Mouse (Mus musculus) cerebellum, adult 11-12 months (tissue): Measurements from ENCODE around the gene Olfr492.

Source experiments
- DNase-seq: peaks from one replicate; pipeline ENCODE4 v3.0.0; 2022

Olfr492 gene

DNA sequence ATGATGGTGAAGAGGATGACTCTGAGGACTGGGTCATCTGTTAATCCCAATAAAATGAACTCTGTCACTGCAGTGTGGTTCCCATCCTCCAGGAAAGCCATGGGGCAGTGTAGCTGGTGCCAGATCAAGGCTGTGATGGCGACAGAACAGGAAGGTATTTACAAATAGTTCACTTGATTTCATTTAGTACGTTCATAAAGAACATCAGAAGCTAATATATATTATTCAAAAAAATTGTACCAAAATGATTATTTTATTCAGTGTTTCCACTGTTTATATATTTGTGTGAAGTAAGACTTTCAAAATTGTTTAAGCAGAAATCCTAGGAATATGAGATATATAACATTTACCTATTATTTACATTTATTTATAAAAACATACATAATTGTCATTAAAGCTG lies at the start of gene Olfr492:
Olfr492 (minus strand) TSS at position 101 of the 400 bp plus-strand sequence.
- no peak for DNase-seq

DNA sequence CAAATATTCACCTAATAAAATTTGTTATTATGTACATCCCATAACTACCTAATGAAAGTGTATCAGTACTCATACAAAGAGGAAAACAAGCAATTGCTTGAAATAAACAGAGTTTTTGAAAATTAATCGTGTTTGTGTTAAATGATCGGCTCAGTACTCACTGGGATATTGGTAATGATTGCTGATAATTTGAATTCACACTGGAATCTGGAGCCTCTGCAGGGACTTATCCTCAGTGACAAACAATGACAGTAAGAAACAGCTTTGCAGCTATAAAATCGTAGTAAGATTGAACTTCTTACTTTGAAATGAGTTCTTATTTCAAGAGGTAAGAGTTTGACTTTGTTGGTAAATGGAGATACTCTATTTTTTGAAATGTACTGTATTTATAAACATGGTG lies 41.6 kb upstream of the Olfr492 start, which contains the start of gene Olfr494:
Olfr494 (plus strand) TSS at position 301 of the 400 bp plus-strand sequence.
- no peak for DNase-seq

DNA sequence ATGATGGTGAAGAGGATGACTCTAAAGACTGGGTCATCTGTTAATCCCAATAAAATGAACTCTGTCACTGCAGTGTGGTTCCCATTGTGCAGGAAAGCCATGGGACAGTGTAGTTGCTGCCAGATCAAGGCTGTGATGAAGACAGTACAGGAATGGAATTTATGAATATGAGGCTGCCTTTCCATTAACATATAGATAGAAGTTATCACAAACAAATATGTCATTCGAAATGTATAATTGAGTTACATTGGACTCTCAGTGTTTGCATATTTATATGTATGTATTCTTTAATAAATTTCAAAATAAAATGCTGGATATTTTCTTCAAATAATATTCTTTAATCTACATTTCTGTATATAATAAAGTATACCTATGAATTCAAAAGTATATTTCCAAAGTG lies 23.4 kb upstream of the Olfr492 start, which contains the start of gene Olfr493:
Olfr493 (minus strand) TSS at position 101 of the 400 bp plus-strand sequence.
- DNase-seq: no peak

DNA sequence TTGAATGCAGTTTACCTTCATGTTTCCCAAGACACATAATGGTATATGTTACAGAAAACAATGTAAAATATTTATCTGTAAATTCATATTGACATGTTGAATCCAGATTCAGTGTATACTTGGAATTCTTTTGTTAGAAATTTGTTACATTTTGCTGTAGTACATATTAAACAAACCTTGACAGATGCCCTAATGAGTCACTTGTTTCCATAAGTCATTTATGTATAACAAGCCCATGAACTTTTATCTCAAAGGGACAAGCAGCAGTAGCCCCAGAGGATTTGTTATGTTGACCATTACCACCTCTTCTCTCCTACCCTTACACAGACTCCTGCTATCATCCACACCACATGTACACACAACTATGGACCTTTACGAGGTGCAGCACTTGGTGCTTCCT lies 10.3 kb downstream of the Olfr492 start, which contains the start of gene Olfr491:
Olfr491 (plus strand) TSS at position 301 of the 400 bp plus-strand sequence.
- DNase-seq: no peak

DNA sequence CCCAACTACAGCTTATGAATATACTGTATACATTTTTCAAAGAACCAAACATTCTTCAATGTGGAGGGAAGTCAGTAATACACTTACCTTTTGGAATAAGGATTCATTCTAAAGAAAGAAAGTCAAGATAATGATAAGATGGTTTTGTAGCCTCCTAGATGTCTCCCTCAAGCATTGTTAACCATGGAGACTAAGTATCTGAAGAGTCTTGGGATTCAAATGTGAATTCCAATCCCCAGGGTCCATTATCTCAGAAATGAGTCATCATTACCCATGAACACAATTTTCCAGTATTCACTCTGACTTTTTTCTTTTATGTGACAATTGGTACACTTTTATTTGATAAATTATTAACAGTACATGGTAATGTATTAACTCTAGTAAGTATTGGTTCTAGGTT lies 34.6 kb downstream of the Olfr492 start, which contains the start of gene Olfr490:
Olfr490 (minus strand) TSS at position 101 of the 400 bp plus-strand sequence.
- no peak for DNase-seq
